Mouse (Mus musculus) neural tube, embryonic 11.5 days (tissue): ENCODE measurements at regions not wholly inside any gene's neighbourhood (a gene's known extent, or its start where the extent isn't known, plus 50 kb on each side); places are given as distances from the start of the nearest gene placed in this dataset.

Experiments used
- ATAC-seq: fragments of 200-750 bp; cut with Nextera tagmentation; 2 replicates; pipeline ENCODE4 v1.8.0; 2017; ENCODE audit warnings: moderate number of reproducible peaks, mild to moderate bottlenecking, moderate TSS enrichment, moderate library complexity; ENCODE audit not compliant: insufficient read depth, low FRiP score, low TSS enrichment
- DNase-seq: peaks from one replicate; pipeline ENCODE4 v3.0.0-alpha.2; 2015; ENCODE audit warnings: low spot score
- H3K27ac ChIP-seq: fragments of 300-500 bp; sonication (generic); 2 replicates; pipeline ENCODE4 v1.5.1; 2014; ENCODE audit warnings: low read depth, mild to moderate bottlenecking, low read length
- H3K27me3 ChIP-seq: fragments of 300-500 bp; sonication (generic); 2 replicates; pipeline ENCODE4 v1.6.1; 2014; ENCODE audit warnings: mild to moderate bottlenecking, low read length, mixed read lengths; ENCODE audit not compliant: control insufficient read depth, insufficient read depth
- H3K36me3 ChIP-seq: fragments of 300-500 bp; sonication (generic); 2 replicates; pipeline ENCODE4 v1.6.1; 2014; ENCODE audit warnings: mild to moderate bottlenecking, low read length, moderate library complexity, mixed read lengths; ENCODE audit not compliant: control insufficient read depth, insufficient read depth
- H3K4me1 ChIP-seq: fragments of 300-500 bp; sonication (generic); 2 replicates; pipeline ENCODE4 v1.6.1; 2014; ENCODE audit warnings: low read length, mixed read lengths; ENCODE audit not compliant: control insufficient read depth, insufficient read depth
- H3K4me2 ChIP-seq: fragments of 300-500 bp; sonication (generic); 2 replicates; pipeline ENCODE4 v1.6.1; 2014; ENCODE audit warnings: low read depth, mild to moderate bottlenecking, moderate library complexity
- H3K4me3 ChIP-seq: fragments of 300-500 bp; sonication (generic); 2 replicates; pipeline ENCODE4 v1.5.1; 2014; ENCODE audit warnings: low read depth, low read length
- H3K9ac ChIP-seq: fragments of 300-500 bp; sonication (generic); 2 replicates; pipeline ENCODE4 v1.6.1; 2014; ENCODE audit warnings: mild to moderate bottlenecking, low read length
- H3K9me3 ChIP-seq: fragments of 300-500 bp; sonication (generic); 2 replicates; pipeline ENCODE4 v1.6.1; 2016; ENCODE audit warnings: low read length; ENCODE audit not compliant: control insufficient read depth
- WGBS: fragments of 180-500 bp; shearing (Covaris S2); extraction: QIAGEN DNeasy Blood & Tissue Kit; methylation state at CpG from one replicate; pipeline ENCODE4 v1.1.7; 2014; 5-methylcytosine and 5-hydroxymethylcytosine counted together

DNA sequence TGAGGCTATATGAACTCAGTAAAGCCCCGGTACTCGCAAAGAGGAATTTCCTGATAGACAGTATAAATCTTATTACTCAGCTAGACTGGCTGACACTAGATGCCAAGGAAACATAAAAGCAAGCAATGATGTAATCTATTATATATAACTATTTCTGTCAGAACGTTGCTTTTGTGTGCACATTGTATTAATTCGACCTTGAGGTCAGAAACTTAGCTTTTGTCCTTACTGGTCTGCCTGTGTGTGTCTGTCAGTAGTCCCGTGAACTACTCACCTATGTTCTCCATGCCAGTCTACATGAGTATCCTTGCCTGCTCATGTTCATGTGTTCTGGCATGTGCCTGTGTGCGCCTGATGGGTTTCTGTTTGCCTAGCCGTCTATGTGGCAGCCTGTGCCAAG lies 70.5 kb downstream of the Tmx1 start:
- no peak overlapping the region for H3K9ac ChIP-seq
- WGBS: 88% methylated on average over 7 of the region's 7 CpGs

DNA sequence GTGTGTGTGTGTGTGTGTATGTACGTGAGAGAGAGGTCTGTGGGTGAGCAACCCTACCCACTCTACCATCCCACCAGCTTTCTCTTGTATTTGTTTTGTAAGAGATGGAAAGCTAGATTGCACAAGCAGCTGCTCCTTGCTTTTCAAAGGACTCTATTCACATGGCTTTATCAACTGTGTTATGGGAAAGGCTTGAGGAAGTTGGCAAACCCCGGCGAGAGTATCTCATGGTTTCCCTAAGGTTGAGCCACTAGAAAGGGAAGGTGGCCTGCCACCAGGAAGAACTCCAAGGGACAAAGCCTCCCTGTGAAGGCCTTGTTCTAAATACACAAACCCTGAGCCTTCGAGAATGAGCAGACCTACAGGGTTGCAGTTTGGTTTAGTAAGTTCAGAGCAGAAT lies 71.8 kb downstream of the Tmx1 start:
- Histone ChIP-seq H3K27me3 (no peaks in the 10 kb centered on the region), H3K4me2 (no peak overlapping the region), H3K9me3 (no peaks in the 10 kb centered on the region), H3K36me3 (no peaks in the 10 kb centered on the region), H3K9ac (no peak overlapping the region), H3K4me3 (no peak overlapping the region), H3K4me1 (no peaks in the 10 kb centered on the region), H3K27ac (no peak overlapping the region)
- no peak for DNase-seq
- ATAC-seq: no peak
- 89% methylated on average over 4 of the region's 4 CpGs for WGBS

More for the DNA sequence above, 70.5 kb downstream of the Tmx1 start:
- Histone ChIP-seq H3K9me3 (no peaks in the 10 kb centered on the region), H3K36me3 (no peaks in the 10 kb centered on the region), H3K4me1 (no peaks in the 10 kb centered on the region), H3K27ac (no peak overlapping the region), H3K4me2 (no peak overlapping the region), H3K27me3 (no peaks in the 10 kb centered on the region), H3K4me3 (no peak overlapping the region)
- DNase-seq (no peak), ATAC-seq (no peak)

DNA sequence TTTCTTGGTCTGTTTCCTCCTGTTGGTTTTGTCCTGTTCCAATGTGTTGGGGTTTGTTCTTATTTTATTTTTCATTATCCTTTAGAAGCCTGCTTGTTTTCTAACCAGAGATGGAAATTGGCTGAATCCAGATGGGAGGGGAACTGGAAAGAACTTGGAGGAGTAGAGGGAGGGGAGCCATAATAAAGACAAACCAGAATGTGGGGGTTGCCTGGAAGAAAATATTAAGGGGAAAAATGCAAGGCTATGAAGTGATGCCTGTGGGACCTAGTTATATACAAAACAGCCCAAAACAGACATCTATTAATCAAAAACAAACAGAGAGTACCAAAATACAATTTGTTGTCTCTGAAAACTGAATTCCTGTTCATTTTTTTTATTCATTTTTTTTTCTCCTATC lies 78.8 kb downstream of the Tmx1 start:
- H3K9me3 ChIP-seq: no peaks in the 10 kb centered on the region
- H3K9ac ChIP-seq: no peak overlapping the region
- ATAC-seq: no peak
- H3K27me3 ChIP-seq: no peaks in the 10 kb centered on the region
- no peak overlapping the region for H3K27ac ChIP-seq
- H3K36me3 ChIP-seq: no peaks in the 10 kb centered on the region
- no peak for DNase-seq
- H3K4me3 ChIP-seq: no peak overlapping the region
- H3K4me2 ChIP-seq: no peak overlapping the region
- no peaks in the 10 kb centered on the region for H3K4me1 ChIP-seq

DNA sequence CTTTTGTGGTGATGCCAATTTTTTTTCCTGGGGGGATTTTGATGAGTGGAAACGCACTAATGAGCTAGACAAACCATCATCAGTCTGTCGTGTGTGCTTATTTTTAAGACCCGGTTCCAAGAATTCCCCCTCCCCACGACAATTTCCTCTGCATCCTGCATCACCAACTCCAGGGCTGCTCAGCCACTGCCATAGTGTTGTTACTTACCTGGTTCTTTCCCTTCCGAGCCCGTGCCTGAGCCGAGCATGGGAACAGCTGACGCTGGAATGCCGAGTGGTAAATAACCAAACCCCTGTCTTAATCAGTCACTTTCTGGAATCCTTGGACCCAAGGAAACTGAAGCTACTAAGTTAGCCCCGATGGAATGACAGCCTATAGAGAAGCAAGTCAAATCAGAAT lies 79.3 kb downstream of the Tmx1 start:
- ATAC-seq (no peak), DNase-seq (no peak)
- Histone ChIP-seq H3K9ac (no peak overlapping the region), H3K4me1 (no peaks in the 10 kb centered on the region), H3K27me3 (no peaks in the 10 kb centered on the region), H3K9me3 (no peaks in the 10 kb centered on the region), H3K27ac (no peak overlapping the region), H3K4me2 (no peak overlapping the region), H3K36me3 (no peaks in the 10 kb centered on the region), H3K4me3 (no peak overlapping the region)
- 84% methylated on average over 10 of the region's 10 CpGs for WGBS

DNA sequence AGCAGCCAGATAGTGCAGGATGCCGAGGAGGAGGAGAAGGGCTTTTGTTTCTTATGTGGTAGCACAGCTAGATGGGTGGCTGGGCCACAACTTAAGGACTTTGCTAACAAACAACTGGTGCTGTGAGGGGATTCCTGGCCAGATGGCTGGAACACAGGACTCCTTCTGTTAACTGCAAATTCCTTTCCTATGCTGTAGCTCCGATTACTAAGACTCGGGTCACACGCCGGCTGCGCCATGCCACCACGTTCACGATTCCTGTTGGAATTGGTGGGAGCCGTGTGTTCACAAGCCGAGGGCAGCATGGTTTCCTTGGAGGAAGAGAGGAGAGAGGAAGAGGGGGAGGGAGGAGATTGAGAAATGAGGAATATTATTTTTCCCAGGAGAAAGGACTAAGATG lies 79.9 kb downstream of the Tmx1 start:
- H3K27me3 ChIP-seq: no peaks in the 10 kb centered on the region
- H3K9me3 ChIP-seq: no peaks in the 10 kb centered on the region
- H3K4me2 ChIP-seq: no peak overlapping the region
- WGBS: 71% methylated on average over 10 of the region's 10 CpGs
- H3K9ac ChIP-seq: no peak overlapping the region
- H3K4me3 ChIP-seq: no peak overlapping the region
- H3K27ac ChIP-seq: no peak overlapping the region
- no peak for ATAC-seq
- H3K36me3 ChIP-seq: no peaks in the 10 kb centered on the region
- DNase-seq: peak; percentile 41
- no peaks in the 10 kb centered on the region for H3K4me1 ChIP-seq

DNA sequence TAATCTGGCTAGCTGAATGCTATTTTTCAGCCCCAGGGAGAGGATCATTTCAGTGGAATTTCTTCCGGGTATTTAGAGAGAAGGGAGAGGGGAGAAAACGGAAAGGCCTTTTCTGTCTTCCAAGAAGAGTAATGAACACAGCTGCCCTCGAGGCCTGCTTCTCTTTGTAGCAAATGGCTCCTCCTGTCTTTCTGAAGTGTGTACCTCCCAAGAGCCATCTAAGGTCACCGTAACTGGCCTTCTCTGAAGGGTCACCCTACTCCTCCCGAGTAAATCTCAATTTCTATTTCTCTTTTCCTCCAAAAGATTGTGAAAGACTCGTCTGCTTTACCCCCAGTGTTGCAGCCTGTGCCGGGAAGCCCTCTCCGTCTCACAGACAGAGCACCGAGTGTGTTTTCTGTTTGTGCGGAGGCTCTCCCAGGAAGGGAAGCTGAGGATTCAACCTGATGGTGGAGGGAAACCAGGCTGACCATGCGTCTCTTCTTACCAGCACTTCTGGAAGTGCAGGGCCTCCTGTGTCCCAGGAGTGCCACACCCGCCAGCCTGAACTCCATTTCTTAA lies 80.6 kb downstream of the Tmx1 start:
- H3K4me3 ChIP-seq: no peak overlapping the region
- 65% methylated on average over 12 of the region's 12 CpGs for WGBS
- H3K27me3 ChIP-seq: no peaks in the 10 kb centered on the region
- H3K36me3 ChIP-seq: no peaks in the 10 kb centered on the region
- DNase-seq (no peak), ATAC-seq (no peak)
- no peak overlapping the region for H3K9ac ChIP-seq
- H3K4me2 ChIP-seq: no peak overlapping the region
- no peaks in the 10 kb centered on the region for H3K4me1 ChIP-seq
- no peak overlapping the region for H3K27ac ChIP-seq
- no peaks in the 10 kb centered on the region for H3K9me3 ChIP-seq

DNA sequence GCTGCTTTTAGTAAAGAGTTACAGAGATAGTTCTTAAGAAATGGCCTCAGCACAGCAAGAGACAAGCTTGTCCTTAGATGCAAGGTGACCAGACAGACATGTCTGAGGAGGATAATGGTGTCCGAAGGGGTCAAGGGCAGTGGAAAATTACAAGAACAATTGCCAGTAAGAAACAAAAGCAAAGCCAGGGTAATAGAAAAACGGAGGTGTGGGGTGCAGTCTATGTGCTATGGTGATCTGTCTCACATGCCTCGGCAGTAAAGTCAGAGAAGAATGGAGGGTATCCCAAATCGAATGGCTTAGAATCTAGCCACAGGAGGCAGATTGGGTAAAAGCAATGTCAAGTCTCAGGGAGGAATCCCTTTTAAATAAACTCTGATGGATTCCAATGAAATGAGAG lies 86.2 kb downstream of the Tmx1 start:
- Histone ChIP-seq H3K4me3 (no peak overlapping the region), H3K9me3 (no peaks in the 10 kb centered on the region), H3K4me1 (no peaks in the 10 kb centered on the region), H3K27ac (no peak overlapping the region), H3K27me3 (no peaks in the 10 kb centered on the region), H3K9ac (no peak overlapping the region), H3K4me2 (no peak overlapping the region), H3K36me3 (no peaks in the 10 kb centered on the region)
- DNase-seq: no peak
- 65% methylated on average over 4 of the region's 4 CpGs for WGBS
- no peak for ATAC-seq

DNA sequence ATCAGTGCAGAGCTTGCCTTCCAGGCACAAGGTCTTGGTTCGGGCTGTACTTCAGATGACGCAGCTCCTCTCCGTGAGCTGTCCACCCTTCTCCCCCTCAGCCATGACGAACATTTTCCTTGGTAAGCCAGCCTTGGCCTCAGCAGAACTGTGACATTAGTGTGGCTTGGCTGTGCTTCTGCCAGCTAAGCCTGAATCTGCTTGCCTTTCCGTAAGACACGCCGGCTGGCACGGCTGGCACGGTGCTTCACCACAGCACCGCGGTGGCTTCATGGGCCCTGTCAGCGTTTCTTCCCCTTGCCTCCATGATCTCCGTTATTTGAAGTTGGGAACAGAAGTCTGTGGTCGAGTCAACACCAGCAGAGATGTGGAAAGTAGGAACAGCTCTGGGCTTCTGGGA lies 87.0 kb downstream of the Tmx1 start:
- 94% methylated on average over 14 of the region's 14 CpGs for WGBS
- H3K9ac ChIP-seq: no peak overlapping the region
- no peaks in the 10 kb centered on the region for H3K4me1 ChIP-seq
- no peak overlapping the region for H3K27ac ChIP-seq
- H3K4me2 ChIP-seq: no peak overlapping the region
- no peak overlapping the region for H3K4me3 ChIP-seq
- H3K9me3 ChIP-seq: no peaks in the 10 kb centered on the region
- DNase-seq (no peak), ATAC-seq (no peak)
- H3K36me3 ChIP-seq: no peaks in the 10 kb centered on the region
- no peaks in the 10 kb centered on the region for H3K27me3 ChIP-seq

DNA sequence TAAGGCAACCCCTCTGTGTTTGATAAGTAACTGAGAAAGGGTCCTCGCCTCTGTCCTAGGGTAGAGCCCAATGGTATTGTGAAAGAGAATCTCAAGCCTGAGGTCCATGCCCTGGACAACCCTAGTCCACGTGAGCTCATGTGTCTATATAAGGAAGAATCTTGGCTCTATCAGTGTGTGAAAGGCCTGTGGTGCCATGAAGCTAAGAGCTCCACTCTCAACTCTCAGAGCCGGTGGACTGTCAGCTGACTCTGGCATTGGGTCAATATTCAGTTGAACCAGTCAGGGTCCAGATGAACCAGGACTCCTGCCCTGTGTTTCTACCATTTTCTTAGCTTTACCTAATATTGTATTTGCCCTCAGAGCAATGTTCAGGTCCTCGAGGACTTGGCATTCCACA lies 88.5 kb downstream of the Tmx1 start:
- Histone ChIP-seq H3K9me3 (no peaks in the 10 kb centered on the region), H3K27me3 (no peaks in the 10 kb centered on the region), H3K4me2 (no peak overlapping the region), H3K9ac (no peak overlapping the region), H3K4me3 (no peak overlapping the region), H3K4me1 (no peaks in the 10 kb centered on the region), H3K36me3 (no peaks in the 10 kb centered on the region), H3K27ac (no peak overlapping the region)
- DNase-seq (no peak), ATAC-seq (no peak)
- WGBS: 91% methylated on average over 4 of the region's 4 CpGs
